9 mouse cellular contexts compared by ENCODE assay signal in the genomic region with DNA sequence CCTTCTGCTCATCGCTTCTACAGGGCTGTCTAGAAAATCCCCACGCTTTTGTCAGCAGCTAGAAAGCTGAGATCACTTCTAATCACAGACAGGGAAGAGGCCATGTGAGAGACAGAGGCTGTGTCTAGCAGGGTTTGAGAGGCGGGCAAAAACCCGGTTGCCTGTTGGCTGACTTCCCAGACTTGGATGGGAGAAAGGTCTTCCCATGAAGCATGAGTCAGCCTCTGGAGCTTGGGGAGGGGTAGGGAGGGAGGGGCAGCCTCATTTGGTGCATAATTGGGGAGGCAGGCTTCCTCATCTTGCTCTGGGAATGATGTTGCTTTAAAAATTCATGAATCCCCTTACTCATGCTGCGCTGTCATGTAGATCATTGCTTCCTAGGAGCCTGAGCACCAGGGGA. TPM values are rescaled to one million over a fixed set of nuclear protein-coding genes. Genes with fewer than 3 reads are reported as not detected.
DNase-seq lines count a peak whose midpoint lies in the region; ATAC-seq and TF ChIP-seq lines count a peak whose summit lies in the region.
"Had no signal": no experiment of that assay in that cellular context is flagged by ENCODE, and none has a peak within 500 bp of the region (broad histone marks: within the 10 kb centered on the region; RNA-seq: fewer than 3 reads in every experiment).

No protein-coding gene starts in this region.

- H3K27ac ChIP-seq in cerebellum, adult 2 months (ENCODE audit: insufficient read depth, low read length), result no peak overlapping the region
- H3K27ac ChIP-seq in forebrain, postnatal 0 days (ENCODE audit: low read depth, low read length), result no peak overlapping the region
- peak overlapping the region; percentile 60; the same call in 1 of the 2 replicates for H3K27ac ChIP-seq in hindbrain, embryonic 15.5 days (replicated peaks)
- H3K27ac ChIP-seq: liver, embryonic 13.5 days had no signal

- H3K36me3 ChIP-seq in forebrain, postnatal 0 days (ENCODE audit: insufficient read depth), result no peaks in the 10 kb centered on the region
- no peaks in the 10 kb centered on the region for H3K36me3 ChIP-seq in hindbrain, embryonic 15.5 days
- H3K36me3 ChIP-seq: liver, embryonic 13.5 days had no signal

- no peak for TF ChIP-seq CTCF in cerebellum, adult 2 months (IDR thresholded peaks at IDR 0.05; ENCODE audit: borderline replicate concordance, insufficient read depth, low read depth, low read length)
- TF ChIP-seq CTCF in forebrain, postnatal 0 days (IDR thresholded peaks at IDR 0.05; ENCODE audit: low read depth), result no peak

- no peak overlapping the region for H3K4me2 ChIP-seq in forebrain, postnatal 0 days (ENCODE audit: low read depth)
- no peak overlapping the region for H3K4me2 ChIP-seq in hindbrain, embryonic 15.5 days
- H3K4me2 ChIP-seq: liver, embryonic 13.5 days had no signal

- no peak overlapping the region for H3K4me3 ChIP-seq in cerebellum, adult 2 months (replicated peaks; ENCODE audit: insufficient read depth, low read depth, low read length)
- no peak overlapping the region for H3K4me3 ChIP-seq in forebrain, postnatal 0 days (ENCODE audit: low read depth, low read length)
- H3K4me3 ChIP-seq in hindbrain, embryonic 15.5 days, result no peak overlapping the region
- H3K4me3 ChIP-seq: liver, embryonic 13.5 days had no signal

- WGBS in cerebellum, adult 2 months, result 31% methylated on average over 5 of the region's 5 CpGs
- WGBS in forebrain, postnatal 0 days, result 18% methylated on average over 5 of the region's 5 CpGs
- WGBS in hindbrain, embryonic 15.5 days, result 43% methylated on average over 5 of the region's 5 CpGs

- peak; percentile 93 for ATAC-seq in forebrain, postnatal 0 days
- peak; percentile 82 for ATAC-seq in hindbrain, embryonic 15.5 days (ENCODE audit: low FRiP score, low read depth)

- H3K27me3 ChIP-seq in cerebellum, adult 2 months (ENCODE audit: control insufficient read depth, insufficient read depth, low read length), result no peaks in the 10 kb centered on the region
- H3K27me3 ChIP-seq in forebrain, postnatal 0 days (ENCODE audit: insufficient read depth, low read length), result no peaks in the 10 kb centered on the region
- no peaks in the 10 kb centered on the region for H3K27me3 ChIP-seq in hindbrain, embryonic 15.5 days
- H3K27me3 ChIP-seq: liver, embryonic 13.5 days had no signal

- TF ChIP-seq POLR2A in cerebellum, adult 2 months (IDR thresholded peaks at IDR 0.05; ENCODE audit: borderline replicate concordance, insufficient read depth, low read length), result no peak

- no peak overlapping the region for H3K9ac ChIP-seq in forebrain, postnatal 0 days
- no peak overlapping the region for H3K9ac ChIP-seq in hindbrain, embryonic 15.5 days
- H3K9ac ChIP-seq: liver, embryonic 13.5 days had no signal

- H3K9me3 ChIP-seq in forebrain, postnatal 0 days (ENCODE audit: low read length), result no peaks in the 10 kb centered on the region
- H3K9me3 ChIP-seq in hindbrain, embryonic 15.5 days, result no peaks in the 10 kb centered on the region
- H3K9me3 ChIP-seq: liver, embryonic 13.5 days had no signal

- H3K4me1 ChIP-seq in cerebellum, adult 2 months (ENCODE audit: control insufficient read depth, insufficient read depth, low read length), result no peaks in the 10 kb centered on the region
- H3K4me1 ChIP-seq in forebrain, postnatal 0 days (ENCODE audit: insufficient read depth), result no peaks in the 10 kb centered on the region
- peaks cover 27% of the 10 kb centered on the region for H3K4me1 ChIP-seq in hindbrain, embryonic 15.5 days (replicated peaks)
- H3K4me1 ChIP-seq: liver, embryonic 13.5 days had no signal

- DNase-seq in cerebellum, adult 2 months, result peak; percentile 16 to 39
- DNase-seq in cerebellum, adult 8-10 months, result no peak
- peak; percentile 84 for DNase-seq in adipocyte (ENCODE audit: low spot score)
- DNase-seq in forebrain, postnatal 0 days, result peak; percentile 83
- DNase-seq in left cerebral cortex, adult 9 months (ENCODE audit: low spot score in 2 of 2), result peak; percentile 47 to 50
- DNase-seq in retina, postnatal 1 day, result peak; percentile 53
- no peak for DNase-seq in thymus, postnatal 14 days
- DNase-seq: liver, embryonic 13.5 days had no signal

RNA-seq across cellular contexts. Expression of a gene that starts 57.0 kb away (rescaled TPM):
- polyA plus RNA-seq in cerebellum, adult 2 months (2012; rRNA removed), result 22.1 and 22.4 TPM in 2 replicates
- total RNA-seq in forebrain, postnatal 0 days (2014; rRNA removed), result 38.2 and 38.9 TPM in 2 replicates
- 21.7 and 21.9 TPM in 2 replicates for polyA plus RNA-seq in forebrain, postnatal 0 days (2015; fragmentation: Nextera tagmentation; extraction: Ambion mirVana)
- 10.4 and 14.3 TPM in 2 replicates for polyA plus RNA-seq in hindbrain, embryonic 15.5 days (2015; fragmentation: Nextera tagmentation; extraction: Ambion mirVana)

Comparison
In these comparisons a context has a peak if more than half of its experiments do, and no peak if none do; other contexts are left out.
1. DNase-seq: peak in cerebellum, adult 2 months (2 of 2), adipocyte (single experiment), forebrain, postnatal 0 days (single experiment), left cerebral cortex, adult 9 months (2 of 2) and retina, postnatal 1 day (single experiment); none in cerebellum, adult 8-10 months (single experiment) and thymus, postnatal 14 days (single experiment).